In the genomic region with DNA sequence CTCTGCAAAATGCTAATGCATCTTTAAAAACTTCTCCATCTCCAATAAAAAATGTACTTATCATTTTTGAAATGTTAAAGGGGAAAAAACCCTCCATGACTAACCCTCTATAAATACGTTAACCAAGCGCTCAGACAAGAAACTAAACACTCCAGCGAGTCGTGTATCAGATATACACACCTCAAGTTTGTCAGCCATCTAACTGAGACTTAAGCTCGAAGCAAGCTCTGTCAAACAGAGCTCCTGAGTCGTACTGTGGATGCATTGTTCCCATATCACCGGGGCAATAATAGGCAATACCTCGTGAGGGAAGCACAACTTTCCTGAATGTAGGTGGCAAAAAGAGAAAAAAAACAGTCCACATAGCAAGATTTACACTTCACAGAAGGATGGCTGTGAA, we compare ENCODE assay signal across 10 mouse cellular contexts.
DNase-seq lines count a peak whose midpoint lies in the region; ATAC-seq and TF ChIP-seq lines count a peak whose summit lies in the region.
"Had no signal": no experiment of that assay in that cellular context is flagged by ENCODE, and none has a peak within 500 bp of the region (broad histone marks: within the 10 kb centered on the region; RNA-seq: fewer than 3 reads in every experiment).

No protein-coding gene starts in this region.

- ATAC-seq in embryonic facial prominence, embryonic 14.5 days (ENCODE audit: low read depth): no peak
- ATAC-seq in liver, embryonic 15.5 days (ENCODE audit: insufficient read depth): no peak
- ATAC-seq: forebrain, postnatal 0 days had no signal

- H3K79me3 ChIP-seq in C2C12 (ENCODE audit: low read depth): peaks cover 21% of the 10 kb centered on the region

- DNase-seq in kidney, adult 2 months: no peak
- DNase-seq in kidney, postnatal 36 days: no peak
- no peak for DNase-seq in embryonic facial prominence, embryonic 14.5 days (ENCODE audit: low spot score)
- no peak for DNase-seq in cerebellum, postnatal 25 days
- no peak for DNase-seq in adrenal gland, adult 18-20 months (ENCODE audit: low spot score in 2 of 2)
- DNase-seq: forebrain, postnatal 0 days; heart, postnatal 4 days; right cerebral cortex, postnatal 14 days had no signal

- peak overlapping the region; percentile 49 for H3K4me2 ChIP-seq in embryonic facial prominence, embryonic 14.5 days (ENCODE audit: low read depth, low read length)
- peak overlapping the region; percentile 52; the same call in 1 of the 2 replicates for H3K4me2 ChIP-seq in liver, embryonic 15.5 days

- no peak overlapping the region for H3K4me3 ChIP-seq in kidney, adult 2 months (ENCODE audit: insufficient read depth, low read depth, low read length)
- H3K4me3 ChIP-seq in C2C12 (ENCODE audit: insufficient read depth, poor library complexity, severe bottlenecking): peak overlapping the region; percentile 16
- H3K4me3 ChIP-seq in embryonic facial prominence, embryonic 14.5 days (ENCODE audit: low read depth, low read length): peak overlapping the region; percentile 23; the same call in 1 of the 2 replicates
- no peak overlapping the region for H3K4me3 ChIP-seq in liver, embryonic 15.5 days (replicated peaks)

- no peaks in the 10 kb centered on the region for H3K36me3 ChIP-seq in kidney, adult 2 months (ENCODE audit: control insufficient read depth, insufficient read depth, low read length)
- no peaks in the 10 kb centered on the region for H3K36me3 ChIP-seq in C2C12 (ENCODE audit: control insufficient read depth, insufficient read depth)
- H3K36me3 ChIP-seq in embryonic facial prominence, embryonic 14.5 days (ENCODE audit: control insufficient read depth, insufficient read depth, low read length): no peaks in the 10 kb centered on the region
- no peaks in the 10 kb centered on the region for H3K36me3 ChIP-seq in liver, embryonic 15.5 days (replicated peaks)

- H3K9me3 ChIP-seq in embryonic facial prominence, embryonic 14.5 days (ENCODE audit: control insufficient read depth, low read length): no peaks in the 10 kb centered on the region
- no peaks in the 10 kb centered on the region for H3K9me3 ChIP-seq in liver, embryonic 15.5 days (replicated peaks)

- H3K79me2 ChIP-seq in C2C12 (ENCODE audit: control insufficient read depth, insufficient read depth): peaks cover 59% of the 10 kb centered on the region

- no peak for TF ChIP-seq CTCF in kidney, adult 2 months (conservative IDR thresholded peaks at IDR 0.05; ENCODE audit: insufficient read depth, insufficient read length, low read depth, low read length)
- no peak for TF ChIP-seq CTCF in C2C12 (IDR thresholded peaks at IDR 0.05; ENCODE audit: control insufficient read depth, insufficient read depth, insufficient read length)

- no peak for TF ChIP-seq POLR2A in kidney, adult 2 months (IDR thresholded peaks at IDR 0.05; ENCODE audit: low read depth, low read length)

- WGBS in kidney, adult 2 months: 40% methylated on average over 8 of the region's 8 CpGs
- 37% methylated on average over 8 of the region's 8 CpGs for WGBS in embryonic facial prominence, embryonic 14.5 days
- 36% methylated on average over 8 of the region's 8 CpGs for WGBS in liver, embryonic 15.5 days (ENCODE audit: insufficient replicate concordance)

- H3K27me3 ChIP-seq in kidney, adult 2 months (replicated peaks; ENCODE audit: control insufficient read depth, insufficient read depth, low read length): no peaks in the 10 kb centered on the region
- H3K27me3 ChIP-seq in C2C12 (ENCODE audit: control insufficient read depth, insufficient read depth, insufficient read length): no peaks in the 10 kb centered on the region
- H3K27me3 ChIP-seq in embryonic facial prominence, embryonic 14.5 days (replicated peaks; ENCODE audit: control insufficient read depth, insufficient read depth, low read length): no peaks in the 10 kb centered on the region
- no peaks in the 10 kb centered on the region for H3K27me3 ChIP-seq in liver, embryonic 15.5 days

- no peak overlapping the region for H3K9ac ChIP-seq in embryonic facial prominence, embryonic 14.5 days (ENCODE audit: low read depth, low read length)
- no peak overlapping the region for H3K9ac ChIP-seq in liver, embryonic 15.5 days
- H3K9ac ChIP-seq: forebrain, postnatal 0 days had no signal

- H3K4me1 ChIP-seq in kidney, adult 2 months (ENCODE audit: control insufficient read depth, insufficient read depth, low read length): peaks cover 16% of the 10 kb centered on the region; the same call in 1 of the 2 replicates
- peaks cover 42% of the 10 kb centered on the region for H3K4me1 ChIP-seq in embryonic facial prominence, embryonic 14.5 days (ENCODE audit: control insufficient read depth, insufficient read depth, low read length)
- peaks cover 23% of the 10 kb centered on the region for H3K4me1 ChIP-seq in liver, embryonic 15.5 days (replicated peaks)

- peak overlapping the region; percentile 44 for H3ac ChIP-seq in C2C12 (ENCODE audit: control insufficient read depth, insufficient read length, low read depth)

- peak overlapping the region; percentile 8; the same call in 1 of the 2 replicates for H3K27ac ChIP-seq in kidney, adult 2 months (ENCODE audit: insufficient read depth, low read depth, low read length)
- H3K27ac ChIP-seq in embryonic facial prominence, embryonic 14.5 days (replicated peaks; ENCODE audit: low read depth, low read length): peak overlapping the region; percentile 58; the same call in 1 of the 2 replicates
- no peak overlapping the region for H3K27ac ChIP-seq in liver, embryonic 15.5 days (replicated peaks)

TF ChIP-seq in C2C12, 6 proteins besides CTCF, POLR2A, EP300 and RAD21:
- TF ChIP-seq MYOD1 (IDR thresholded peaks at IDR 0.05; ENCODE audit: control insufficient read depth, insufficient read length, low read depth): no peak
- TF ChIP-seq FOSL1 (IDR thresholded peaks at IDR 0.05; ENCODE audit: insufficient read depth, low read length, poor library complexity, severe bottlenecking): no peak
- TF ChIP-seq USF1 (IDR thresholded peaks at IDR 0.05; ENCODE audit: low read depth): no peak
- TF ChIP-seq MYOG (IDR thresholded peaks at IDR 0.05; ENCODE audit: control insufficient read depth, extremely low read depth, insufficient read length): no peak
- TF ChIP-seq CEBPB (IDR thresholded peaks at IDR 0.05; ENCODE audit: low read depth): no peak
- no peak for TF ChIP-seq MAX (IDR thresholded peaks at IDR 0.05)
TF ChIP-seq in C2C12: peak in this region for 0.

Comparison
In these comparisons a context has a peak if more than half of its experiments do, and no peak if none do; other contexts are left out.
1. H3K4me3 ChIP-seq: peak in C2C12 (single experiment) and embryonic facial prominence, embryonic 14.5 days (single experiment); none in kidney, adult 2 months (single experiment) and liver, embryonic 15.5 days (single experiment).